Mouse (Mus musculus) frontal cortex, adult 2 months (tissue): ENCODE measurements at regions not wholly inside any gene's neighbourhood (a gene's known extent, or its start where the extent isn't known, plus 50 kb on each side); places are given as distances from the start of the nearest gene placed in this dataset.

Source experiments
- DNase-seq, 2 experiments: peaks; one replicate each; pipeline ENCODE4 v3.0.0; 2022; ENCODE audit warnings: low spot score in 1 of 2; ENCODE audit errors: extremely low spot score in 1 of 2

DNA sequence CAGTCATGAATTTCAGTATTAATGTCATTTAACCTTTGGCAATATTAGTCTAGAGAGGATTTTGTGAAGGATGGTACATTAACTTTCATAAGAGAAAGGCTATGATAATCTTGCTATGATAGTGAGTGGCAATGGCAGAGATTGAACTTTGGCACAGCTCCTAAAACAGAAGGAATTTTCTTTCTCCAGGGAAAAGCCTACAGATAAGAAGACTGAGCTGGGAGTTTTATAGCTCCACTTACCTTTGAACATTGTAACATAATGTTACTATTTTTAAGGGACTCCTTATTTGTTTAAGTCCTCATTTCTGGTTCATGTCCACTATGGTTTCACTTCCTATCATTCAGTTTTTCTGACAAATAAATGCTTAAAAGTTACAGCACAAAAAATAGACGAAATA, 1121.1 kb upstream of the Lingo2 start:
- no peak for DNase-seq

DNA sequence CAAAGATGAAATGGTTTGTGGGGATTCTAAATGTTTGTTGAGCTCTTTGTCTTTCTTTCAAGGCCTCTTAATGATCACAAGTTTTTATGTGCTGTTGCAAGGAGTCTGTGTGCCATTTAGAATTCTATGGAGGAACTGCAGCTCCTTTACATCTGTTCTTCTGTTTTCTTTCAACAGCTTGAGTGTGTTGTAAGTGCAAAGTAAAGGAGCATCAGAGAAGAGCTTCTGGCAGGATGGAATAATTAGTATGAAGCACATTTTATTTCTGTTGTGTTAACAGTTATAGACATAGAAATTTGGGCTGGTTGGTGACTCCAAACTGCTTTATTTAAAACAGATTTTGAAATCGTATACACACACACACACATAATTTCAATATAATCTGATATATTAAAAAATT, 1079.8 kb upstream of the Lingo2 start:
- DNase-seq: peak; percentile 8 to 9
